Mouse (Mus musculus): Measurements from ENCODE around the gene Klkb1. TPM values are rescaled to one million over a fixed set of nuclear protein-coding genes. Genes with fewer than 3 reads are reported as not detected.
"Not testable (repeated sequence)": the region's sequence is repeated elsewhere in the genome, so short reads cannot be mapped to it uniquely, and the experiment has no call there.

Klkb1 gene
- 0.04 and 0.23 TPM in 2 replicates for polyA plus RNA-seq (2015; fragmentation: Nextera tagmentation; extraction: Ambion mirVana)

DNA sequence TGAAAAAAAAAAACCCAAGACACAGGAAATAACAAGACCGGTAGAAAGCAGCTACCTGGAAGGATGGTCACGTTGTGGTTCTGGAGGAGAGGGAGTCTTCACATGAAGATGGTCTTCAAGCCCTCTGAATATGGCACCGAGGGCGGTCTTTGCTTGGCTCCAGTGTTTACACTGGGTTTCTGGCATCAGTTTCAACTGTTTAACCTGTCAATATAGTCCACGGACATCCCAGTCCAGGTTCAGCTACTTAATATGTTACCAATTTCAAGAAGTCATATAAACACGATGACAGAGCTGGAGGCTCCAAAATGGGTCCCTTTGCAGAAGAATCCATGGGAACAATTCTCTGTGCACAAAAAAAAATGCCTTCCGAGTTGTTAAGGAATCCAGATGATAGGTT, at the start of gene Klkb1:
TSS of gene Klkb1 (minus strand) at position 173 of the 400 bp plus-strand sequence.
- Histone ChIP-seq H3K36me3 (no peaks in the 10 kb centered on the region), H3K4me1 (no peaks in the 10 kb centered on the region), H3K4me3 (no peak within 1 kb of the TSS), H3K9me3 (no peaks in the 10 kb centered on the region), H3K9ac (no peak within 1 kb of the TSS), H3K27ac (no peak within 1 kb of the TSS), H3K27me3 (no peaks in the 10 kb centered on the region), H3K4me2 (no peak within 1 kb of the TSS)
- 84% methylated on average over 7 of the region's 7 CpGs for WGBS
- no peak for ATAC-seq (ENCODE audit: insufficient number of reproducible peaks, insufficient read depth, low FRiP score, low TSS enrichment, low read depth)

DNA sequence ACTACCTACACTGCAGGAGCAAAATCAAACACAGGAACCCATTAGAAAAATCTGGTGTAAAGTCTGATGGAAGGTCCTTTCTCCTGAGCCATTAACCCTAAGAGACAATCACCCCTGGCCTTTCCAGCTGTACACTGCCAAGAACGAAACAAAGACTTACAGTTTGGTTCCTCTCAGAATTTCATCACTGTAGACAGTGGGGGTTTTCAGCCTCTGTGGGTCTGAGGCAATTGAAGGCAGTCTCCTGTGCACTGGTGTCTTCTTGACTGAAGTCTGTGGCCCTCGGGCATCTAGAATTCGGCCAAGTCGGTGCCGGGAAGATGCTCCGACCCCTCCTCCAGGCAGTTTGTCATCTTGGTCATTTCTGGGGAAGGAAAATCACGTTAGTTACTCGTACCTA, 49.6 kb upstream of the Klkb1 start:
- Histone ChIP-seq H3K4me3 (no peak overlapping the region), H3K9me3 (no peaks in the 10 kb centered on the region), H3K27ac (no peak overlapping the region), H3K9ac (no peak overlapping the region), H3K4me2 (no peak overlapping the region), H3K4me1 (no peaks in the 10 kb centered on the region), H3K36me3 (peaks cover 14% of the 10 kb centered on the region; the same call in 1 of the 2 replicates), H3K27me3 (no peaks in the 10 kb centered on the region)
- 89% methylated on average over 8 of the region's 8 CpGs for WGBS
- ATAC-seq (ENCODE audit: insufficient number of reproducible peaks, insufficient read depth, low FRiP score, low TSS enrichment, low read depth) = no peak

DNA sequence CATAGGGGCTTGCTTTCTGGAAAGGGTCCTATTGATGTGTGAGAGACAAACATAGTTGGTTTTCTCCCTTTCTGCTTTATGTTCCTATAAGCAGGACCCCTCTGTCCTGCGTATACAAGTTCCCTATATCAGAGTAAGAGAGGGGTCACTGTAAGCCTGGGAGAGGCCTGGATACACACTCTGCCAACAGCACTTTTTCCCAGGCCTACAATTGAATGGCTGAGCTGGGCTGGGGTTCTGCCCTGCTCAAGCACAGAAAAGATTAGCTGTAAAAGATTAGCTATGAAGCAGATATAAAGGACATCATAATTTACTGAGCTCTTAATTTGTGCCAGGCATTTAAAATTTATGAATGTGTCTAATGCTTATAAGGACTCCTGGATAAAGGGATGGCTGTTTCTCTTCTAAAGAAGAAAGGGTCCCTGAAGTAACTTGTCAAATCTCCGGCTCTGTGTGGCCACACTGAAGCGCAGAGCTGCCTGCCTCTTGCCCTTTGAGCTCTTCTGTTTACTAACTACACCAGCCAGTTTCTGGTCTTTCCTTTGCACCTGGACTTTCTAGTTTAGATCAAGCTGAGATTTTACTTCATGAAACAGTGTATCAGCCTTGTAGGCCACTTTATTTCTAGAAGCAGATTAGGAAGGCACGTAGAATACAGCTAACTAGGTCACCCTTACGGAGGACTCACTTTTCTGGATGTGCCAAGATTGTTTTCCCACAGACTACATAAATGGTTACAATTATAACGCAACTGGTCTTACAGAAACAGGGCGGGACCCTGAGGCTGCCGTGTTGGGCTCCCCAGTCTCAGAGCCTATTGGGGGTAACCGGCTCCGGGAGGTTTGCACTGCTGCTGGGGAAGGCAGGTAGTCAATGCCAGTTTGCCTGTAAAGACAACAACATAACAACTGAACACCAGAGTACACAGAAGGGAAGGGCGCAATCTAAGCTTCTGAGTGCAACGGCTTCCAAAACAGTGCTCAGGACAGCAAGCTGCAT, 47.3 kb upstream of the Klkb1 start:
- Histone ChIP-seq H3K4me1 (no peaks in the 10 kb centered on the region), H3K9ac (no peak overlapping the region), H3K27me3 (no peaks in the 10 kb centered on the region), H3K4me3 (no peak overlapping the region), H3K27ac (no peak overlapping the region), H3K9me3 (no peaks in the 10 kb centered on the region), H3K36me3 (0 out of 2 replicates have a peak, but pooled peaks cover 4% of the 10 kb centered on the region), H3K4me2 (no peak overlapping the region)
- 89% methylated on average over 12 of the region's 12 CpGs for WGBS
- no peak for ATAC-seq (ENCODE audit: insufficient number of reproducible peaks, insufficient read depth, low FRiP score, low TSS enrichment, low read depth)

DNA sequence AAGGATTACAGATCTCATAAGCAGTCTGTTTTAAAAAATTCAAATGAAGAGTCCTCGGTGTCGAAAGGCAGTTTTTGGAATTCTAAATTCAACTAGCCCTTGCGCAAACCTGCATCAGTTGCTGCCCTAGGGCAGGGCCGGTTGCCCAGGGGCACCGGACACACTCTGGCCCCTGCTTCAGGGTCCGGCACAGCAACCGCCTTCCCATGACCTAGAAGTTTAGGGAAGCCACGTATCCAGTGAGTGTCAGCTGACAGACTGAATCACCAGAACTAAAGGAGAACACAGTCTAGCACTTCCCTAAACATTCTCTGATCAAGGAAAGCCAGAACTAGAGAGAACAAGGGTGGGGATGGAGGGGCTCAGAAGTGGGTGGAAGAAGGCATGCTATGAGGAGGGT, 38.8 kb upstream of the Klkb1 start:
- H3K27ac ChIP-seq = no peak overlapping the region
- no peaks in the 10 kb centered on the region for H3K9me3 ChIP-seq
- H3K4me1 ChIP-seq = peaks cover 7% of the 10 kb centered on the region
- peak overlapping the region; percentile 88 for H3K4me2 ChIP-seq
- H3K36me3 ChIP-seq = no peaks in the 10 kb centered on the region
- H3K27me3 ChIP-seq = 0 out of 2 replicates have a peak, but pooled peaks cover 5% of the 10 kb centered on the region
- H3K4me3 ChIP-seq = peak overlapping the region; percentile 66
- no peak for ATAC-seq (ENCODE audit: insufficient number of reproducible peaks, insufficient read depth, low FRiP score, low TSS enrichment, low read depth)
- 2% methylated on average over 8 of the region's 8 CpGs for WGBS
- H3K9ac ChIP-seq = peak overlapping the region; percentile 75

DNA sequence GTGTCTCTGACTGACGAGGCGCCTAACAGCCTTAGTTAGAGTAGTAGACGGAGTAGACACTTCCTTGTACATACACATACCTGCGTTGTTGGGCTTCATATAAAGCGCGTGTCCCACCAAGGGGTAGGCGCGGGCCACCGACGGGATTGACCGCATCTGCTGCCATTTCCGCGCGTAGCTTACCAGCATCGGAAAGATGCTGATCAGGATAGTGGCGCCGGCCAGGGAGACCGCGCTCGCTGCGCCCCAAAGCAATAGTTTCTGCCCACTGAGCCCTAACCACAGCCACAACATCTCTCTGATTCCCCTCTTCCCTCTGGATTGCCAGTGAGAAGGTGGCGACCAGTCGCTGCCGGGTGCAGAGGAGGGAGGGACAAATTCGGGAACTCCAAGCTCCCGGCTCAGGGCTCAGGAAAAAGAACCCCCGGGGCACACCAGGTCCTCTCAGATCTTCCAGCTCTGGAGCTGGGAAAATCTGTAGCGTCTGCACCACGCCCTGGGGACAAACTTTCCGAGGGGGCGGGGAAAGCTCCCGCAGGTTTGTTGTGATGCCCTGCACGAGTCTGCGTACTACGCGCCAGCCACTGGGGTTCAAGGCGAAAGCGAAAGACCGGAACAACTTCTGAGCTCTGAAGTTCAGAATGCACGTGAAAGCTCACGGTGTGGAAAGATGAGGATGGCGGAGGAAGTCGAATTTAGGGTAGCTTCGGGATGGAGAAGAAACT, 38.2 kb upstream of the Klkb1 start, which contains the start of gene Cyp4v3:
TSS of gene Cyp4v3 (minus strand) at position 532 of the 725 bp plus-strand sequence.
- Histone ChIP-seq H3K9ac (peak within 1 kb of the TSS; percentile 75), H3K4me3 (peak within 1 kb of the TSS; percentile 66), H3K36me3 (no peaks in the 10 kb centered on the region), H3K27ac (0 out of 2 replicates have a peak within 1 kb of the TSS, but pooled peaks have one; percentile 51), H3K27me3 (0 out of 2 replicates have a peak, but pooled peaks cover 5% of the 10 kb centered on the region), H3K9me3 (no peaks in the 10 kb centered on the region), H3K4me2 (peak within 1 kb of the TSS; percentile 88), H3K4me1 (peaks cover 7% of the 10 kb centered on the region)
- ATAC-seq (ENCODE audit: insufficient number of reproducible peaks, insufficient read depth, low FRiP score, low TSS enrichment, low read depth) = peak; percentile 72
- WGBS = under 1% methylated on average over 44 of the region's 44 CpGs

DNA sequence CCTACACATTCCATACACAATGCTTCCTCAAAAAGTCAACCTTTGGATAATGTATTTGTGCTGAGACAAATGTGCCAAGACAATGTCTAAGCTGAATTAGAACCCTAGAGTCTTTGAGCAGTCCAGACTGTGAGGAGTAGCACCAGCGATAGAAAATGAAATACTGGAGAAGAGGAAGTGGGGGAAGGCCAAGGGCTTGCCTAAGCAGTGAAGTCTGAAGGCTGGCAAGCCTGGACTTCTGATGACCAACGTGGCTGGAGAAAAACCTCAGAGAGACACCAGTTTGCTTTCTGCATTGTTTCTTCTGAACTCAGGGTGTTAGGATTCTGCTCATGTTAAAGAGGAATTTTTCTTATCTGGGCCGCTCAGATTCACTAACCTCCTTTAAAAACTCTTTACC, 36.2 kb upstream of the Klkb1 start:
- H3K4me3 ChIP-seq = no peak overlapping the region
- H3K4me2 ChIP-seq = no peak overlapping the region
- no peaks in the 10 kb centered on the region for H3K9me3 ChIP-seq
- WGBS = 73% methylated on average over 3 of the region's 3 CpGs
- ATAC-seq (ENCODE audit: insufficient number of reproducible peaks, insufficient read depth, low FRiP score, low TSS enrichment, low read depth) = no peak
- no peaks in the 10 kb centered on the region for H3K36me3 ChIP-seq
- H3K4me1 ChIP-seq = peaks cover 7% of the 10 kb centered on the region
- 0 out of 2 replicates have a peak, but pooled peaks cover 5% of the 10 kb centered on the region for H3K27me3 ChIP-seq
- no peak overlapping the region for H3K27ac ChIP-seq
- H3K9ac ChIP-seq = no peak overlapping the region

DNA sequence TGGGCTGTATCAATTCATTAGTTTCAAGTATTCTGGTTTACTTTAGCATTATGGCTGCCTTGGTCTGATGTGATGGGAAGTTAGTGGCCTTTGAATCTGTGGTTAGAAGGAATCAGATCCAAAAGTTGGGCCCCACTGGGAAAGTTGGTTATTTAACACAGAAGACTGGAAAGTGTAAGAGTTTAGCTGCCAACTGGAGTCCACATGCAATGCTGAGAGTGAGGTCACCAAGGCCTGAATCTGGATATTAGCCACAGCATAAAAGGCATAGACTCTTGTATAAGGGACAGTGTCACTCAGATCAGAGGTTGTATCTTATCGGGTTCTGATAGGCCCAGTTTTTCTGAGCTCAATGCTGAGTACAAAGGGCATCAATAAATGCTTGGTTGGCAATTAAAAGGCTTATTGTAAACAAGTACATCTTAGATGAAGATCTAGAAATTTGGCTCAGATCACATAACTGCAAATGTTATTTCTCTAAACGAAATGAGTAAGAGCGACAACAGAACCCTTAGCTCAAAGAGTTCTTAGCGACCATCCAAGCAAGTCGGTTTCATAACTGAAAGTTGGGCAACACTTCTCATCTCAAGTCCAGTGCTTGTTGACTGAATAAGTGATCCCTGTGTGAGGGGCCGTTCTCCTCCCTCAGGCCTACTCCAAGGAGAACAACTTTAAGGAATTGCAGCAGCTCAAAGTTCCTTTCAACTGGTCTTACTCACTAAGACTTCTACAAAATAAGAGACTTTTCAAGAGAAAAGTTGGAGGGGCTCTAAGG, 34.7 kb upstream of the Klkb1 start:
- no peaks in the 10 kb centered on the region for H3K9me3 ChIP-seq
- no peaks in the 10 kb centered on the region for H3K36me3 ChIP-seq
- H3K4me3 ChIP-seq = no peak overlapping the region
- H3K27me3 ChIP-seq = 0 out of 2 replicates have a peak, but pooled peaks cover 5% of the 10 kb centered on the region
- H3K4me2 ChIP-seq = no peak overlapping the region
- peaks cover 7% of the 10 kb centered on the region for H3K4me1 ChIP-seq
- no peak overlapping the region for H3K9ac ChIP-seq
- 86% methylated on average over 6 of the region's 6 CpGs for WGBS
- H3K27ac ChIP-seq = no peak overlapping the region
- ATAC-seq (ENCODE audit: insufficient number of reproducible peaks, insufficient read depth, low FRiP score, low TSS enrichment, low read depth) = no peak

DNA sequence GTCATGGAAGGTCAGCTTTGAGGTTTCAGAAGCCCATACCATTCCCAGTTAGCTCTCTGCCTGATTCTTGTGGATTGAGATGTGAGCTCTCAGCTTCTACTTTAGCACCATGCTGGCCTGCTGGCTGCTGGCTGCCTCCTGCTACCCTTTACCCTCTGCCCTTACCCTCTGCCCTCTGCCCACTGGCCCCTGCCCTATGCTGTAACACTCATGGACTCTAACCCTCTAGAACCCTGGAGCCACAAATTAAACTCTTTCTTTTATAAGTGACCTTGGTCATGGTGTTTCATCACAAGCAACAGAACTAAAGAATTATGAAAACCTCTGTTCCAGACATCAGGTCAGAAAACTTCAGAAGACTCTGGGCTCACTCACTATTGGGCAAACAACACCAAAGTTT, 32.4 kb upstream of the Klkb1 start:
- not testable (repeated sequence) for ATAC-seq (ENCODE audit: insufficient number of reproducible peaks, insufficient read depth, low FRiP score, low TSS enrichment, low read depth); H3K9ac ChIP-seq; H3K4me2 ChIP-seq; H3K9me3 ChIP-seq; H3K27ac ChIP-seq; H3K4me3 ChIP-seq; H3K4me1 ChIP-seq; H3K27me3 ChIP-seq; H3K36me3 ChIP-seq

DNA sequence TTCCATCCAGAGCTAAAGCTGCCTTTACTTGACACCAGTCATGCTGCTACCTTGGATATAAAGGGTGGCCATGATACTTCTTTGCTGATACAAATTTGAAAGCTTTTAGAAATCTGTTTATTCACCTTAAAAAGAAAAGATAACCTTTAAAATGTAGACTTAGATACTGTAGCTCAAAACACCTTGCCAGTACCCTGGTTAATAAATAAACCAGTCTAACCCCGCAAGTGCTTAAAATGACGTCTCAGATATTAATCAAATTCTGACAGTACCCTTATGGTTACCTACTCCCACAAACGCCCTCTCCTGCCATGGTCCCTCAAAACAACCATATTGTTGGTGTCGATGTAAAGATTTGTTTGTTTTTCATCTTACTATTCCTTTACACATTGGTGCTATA, 29.5 kb upstream of the Klkb1 start:
- no peaks in the 10 kb centered on the region for H3K27me3 ChIP-seq
- no peaks in the 10 kb centered on the region for H3K36me3 ChIP-seq
- H3K4me3 ChIP-seq = no peak overlapping the region
- WGBS = 81% methylated on average over 4 of the region's 4 CpGs
- no peak overlapping the region for H3K4me2 ChIP-seq
- H3K9ac ChIP-seq = no peak overlapping the region
- ATAC-seq (ENCODE audit: insufficient number of reproducible peaks, insufficient read depth, low FRiP score, low TSS enrichment, low read depth) = no peak
- no peak overlapping the region for H3K27ac ChIP-seq
- H3K9me3 ChIP-seq = no peaks in the 10 kb centered on the region
- no peaks in the 10 kb centered on the region for H3K4me1 ChIP-seq

DNA sequence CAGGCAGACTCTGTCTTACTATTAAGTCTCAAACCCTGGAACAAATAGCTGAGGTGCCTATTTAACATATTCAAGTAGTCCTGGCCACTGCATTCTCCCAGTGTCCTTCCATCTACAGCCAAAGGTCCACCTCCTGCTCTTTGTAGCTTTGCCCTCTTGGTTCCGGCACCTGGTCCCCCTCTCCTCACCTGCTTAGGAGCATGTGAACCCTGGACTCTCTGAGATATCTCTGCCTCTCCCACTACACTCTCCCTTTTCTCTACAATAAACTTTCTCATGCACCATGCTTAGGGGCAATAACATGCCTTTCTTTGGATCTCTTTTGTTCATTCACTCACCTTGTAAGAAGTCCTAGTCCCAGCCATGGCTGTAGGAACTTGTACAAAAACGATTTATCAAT, 26.7 kb upstream of the Klkb1 start:
- no peaks in the 10 kb centered on the region for H3K9me3 ChIP-seq
- no peak for ATAC-seq (ENCODE audit: insufficient number of reproducible peaks, insufficient read depth, low FRiP score, low TSS enrichment, low read depth)
- H3K4me2 ChIP-seq = no peak overlapping the region
- H3K27ac ChIP-seq = no peak overlapping the region
- no peaks in the 10 kb centered on the region for H3K4me1 ChIP-seq
- no peak overlapping the region for H3K4me3 ChIP-seq
- no peaks in the 10 kb centered on the region for H3K27me3 ChIP-seq
- WGBS = 79% methylated on average over 2 of the region's 2 CpGs
- no peak overlapping the region for H3K9ac ChIP-seq
- no peaks in the 10 kb centered on the region for H3K36me3 ChIP-seq

DNA sequence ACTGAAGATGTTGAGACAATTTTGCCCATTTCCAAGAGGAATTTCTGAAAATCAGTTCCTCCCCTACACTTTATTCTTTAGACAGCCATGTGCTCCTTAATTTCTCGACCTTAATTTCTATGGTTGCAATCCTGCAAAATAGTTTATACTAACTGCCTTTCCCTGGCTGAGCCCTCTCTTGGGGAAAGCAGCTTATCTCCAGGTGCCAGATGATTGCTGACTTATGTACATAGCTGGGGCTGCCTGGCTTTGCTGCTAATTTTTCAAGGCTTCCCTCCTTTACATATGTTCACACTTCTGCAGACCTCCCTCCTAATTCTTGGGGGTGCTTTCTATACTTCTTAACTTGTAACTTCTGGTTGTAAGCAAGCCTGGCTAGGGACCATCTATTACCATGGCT, 26.3 kb upstream of the Klkb1 start:
- H3K9ac ChIP-seq = no peak overlapping the region
- no peaks in the 10 kb centered on the region for H3K27me3 ChIP-seq
- no peaks in the 10 kb centered on the region for H3K9me3 ChIP-seq
- H3K4me1 ChIP-seq = no peaks in the 10 kb centered on the region
- ATAC-seq (ENCODE audit: insufficient number of reproducible peaks, insufficient read depth, low FRiP score, low TSS enrichment, low read depth) = no peak
- no peak overlapping the region for H3K4me2 ChIP-seq
- H3K36me3 ChIP-seq = no peaks in the 10 kb centered on the region
- H3K27ac ChIP-seq = no peak overlapping the region
- H3K4me3 ChIP-seq = no peak overlapping the region
- WGBS = 63% methylated on average over 1 of the region's 1 CpGs
